Mouse (Mus musculus): ENCODE data around the gene Armc12. TPM values are rescaled to one million over a fixed set of nuclear protein-coding genes. Genes with fewer than 3 reads are reported as not detected.
"Not testable (repeated sequence)": the region's sequence is repeated elsewhere in the genome, so short reads cannot be mapped to it uniquely, and the experiment has no call there.

Armc12 gene
- polyA plus RNA-seq, 3 experiments from 2014 or later: 0.46 to 0.78 TPM; not detected in 1

- ATAC-seq: no peak
Measured at GRCm38 (mm10) chr17:28533327-28533726, 2.7 kb downstream of the Armc12 start.

GRCm38 (mm10) chr17:28537881-28538280, 7.3 kb downstream of the Armc12 start:
- no peak for ATAC-seq

GRCm38 (mm10) chr17:28546925-28547324, 16.3 kb downstream of the Armc12 start:
- ATAC-seq: no peak

GRCm38 (mm10) chr17:28548550-28548949, 17.9 kb downstream of the Armc12 start:
- no peak for ATAC-seq

- ATAC-seq: no peak
Measured at GRCm38 (mm10) chr17:28549111-28549510, 18.5 kb downstream of the Armc12 start, which contains the start of gene Clpsl2. Gene Clpsl2, plus strand, starts transcription at chr17:28549411.

GRCm38 (mm10) chr17:28553040-28553793, 22.6 kb downstream of the Armc12 start:
- ATAC-seq: peak; percentile 83

GRCm38 (mm10) chr17:28554021-28554420, 23.4 kb downstream of the Armc12 start:
- not testable (repeated sequence) for ATAC-seq

GRCm38 (mm10) chr17:28556635-28557396, 26.2 kb downstream of the Armc12 start:
- no peak for ATAC-seq

- no peak for ATAC-seq
Measured at GRCm38 (mm10) chr17:28557772-28558171, 27.2 kb downstream of the Armc12 start.

GRCm38 (mm10) chr17:28560598-28560997, 30.0 kb downstream of the Armc12 start, which contains the start of gene Clps:
Gene Clps, minus strand, starts transcription at chr17:28560766.
- ATAC-seq: no peak

GRCm38 (mm10) chr17:28561613-28562012, 31.0 kb downstream of the Armc12 start:
- ATAC-seq: no peak

GRCm38 (mm10) chr17:28565181-28565580, 34.6 kb downstream of the Armc12 start:
- no peak for ATAC-seq

- ATAC-seq: no peak
Measured at GRCm38 (mm10) chr17:28567541-28567940, 36.9 kb downstream of the Armc12 start.

- ATAC-seq: no peak
Measured at GRCm38 (mm10) chr17:28571868-28572267, 41.3 kb downstream of the Armc12 start.

- no peak for ATAC-seq
Measured at GRCm38 (mm10) chr17:28572521-28572920, 41.9 kb downstream of the Armc12 start.

GRCm38 (mm10) chr17:28572941-28573340, 42.3 kb downstream of the Armc12 start:
- ATAC-seq: no peak

- ATAC-seq: no peak
Measured at GRCm38 (mm10) chr17:28575244-28576125, 44.9 kb downstream of the Armc12 start, which contains the start of gene Lhfpl5. Gene Lhfpl5, plus strand, starts transcription at chr17:28575641.

GRCm38 (mm10) chr17:28580396-28580795, 49.8 kb downstream of the Armc12 start:
- no peak for ATAC-seq

GRCm38 (mm10) chr17:28581056-28581455, 50.5 kb downstream of the Armc12 start:
- ATAC-seq: no peak

- ATAC-seq: no peak
Measured at GRCm38 (mm10) chr17:28586509-28586908, 55.9 kb downstream of the Armc12 start.

- ATAC-seq: no peak
Measured at GRCm38 (mm10) chr17:28588591-28588990, 58.0 kb downstream of the Armc12 start.
